In the genomic region with DNA sequence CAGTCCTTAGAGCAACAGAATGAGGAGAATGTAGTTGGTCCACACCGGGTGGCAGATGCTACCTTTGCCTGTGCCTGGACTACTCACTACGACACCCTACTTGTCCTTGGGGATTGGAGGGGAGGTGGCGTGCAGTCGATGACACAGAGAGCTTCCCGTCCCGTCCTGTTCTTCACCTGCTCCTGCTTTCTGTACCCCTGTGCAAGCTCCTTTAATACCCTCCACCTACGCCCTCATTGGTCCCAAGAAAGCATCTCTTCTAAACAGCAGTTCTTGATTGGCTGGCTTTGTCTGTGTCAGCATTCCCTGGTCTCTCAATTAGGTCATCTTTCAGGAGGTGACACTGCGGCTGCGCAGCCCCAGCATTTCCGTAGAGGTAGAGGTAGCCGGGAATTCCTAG, we compare ENCODE assay signal across 11 mouse cellular contexts. TPM values are rescaled to one million over a fixed set of nuclear protein-coding genes. Genes with fewer than 3 reads are reported as not detected.
DNase-seq lines count a peak whose midpoint lies in the region; ATAC-seq and TF ChIP-seq lines count a peak whose summit lies in the region.
"Had no signal": no experiment of that assay in that cellular context is flagged by ENCODE, and none has a peak within 500 bp of the region (broad histone marks: within the 10 kb centered on the region; RNA-seq: fewer than 3 reads in every experiment).

A gene (minus strand): TSS at position 180 of the 400 bp plus-strand sequence.

- TF ChIP-seq CTCF in spleen, adult 2 months (IDR thresholded peaks at IDR 0.05; ENCODE audit: extremely low read depth, insufficient read depth, insufficient read length, insufficient replicate concordance), result no peak
- no peak for TF ChIP-seq CTCF in forebrain, postnatal 0 days (IDR thresholded peaks at IDR 0.05; ENCODE audit: low read depth)
- TF ChIP-seq CTCF in intestine, postnatal 0 days (IDR thresholded peaks at IDR 0.05; ENCODE audit: low read depth), result no peak

- no peak within 1 kb of the TSS for H3K27ac ChIP-seq in spleen, adult 2 months (ENCODE audit: insufficient read depth, low read length)
- no peak within 1 kb of the TSS for H3K27ac ChIP-seq in forebrain, postnatal 0 days (ENCODE audit: low read depth, low read length)
- no peak within 1 kb of the TSS for H3K27ac ChIP-seq in intestine, postnatal 0 days (ENCODE audit: low read depth, low read length)
- H3K27ac ChIP-seq: forebrain, embryonic 12.5 days; heart, embryonic 13.5 days had no signal

- no peak for TF ChIP-seq POLR2A in spleen, adult 2 months (IDR thresholded peaks at IDR 0.05; ENCODE audit: low read depth, low read length)

- H3K4me1 ChIP-seq in spleen, adult 2 months (ENCODE audit: control insufficient read depth, insufficient read depth, insufficient read length), result no peaks in the 10 kb centered on the region
- H3K4me1 ChIP-seq in forebrain, postnatal 0 days (ENCODE audit: insufficient read depth), result no peaks in the 10 kb centered on the region
- H3K4me1 ChIP-seq in intestine, postnatal 0 days (replicated peaks; ENCODE audit: control insufficient read depth, insufficient read depth, low read length), result no peaks in the 10 kb centered on the region
- H3K4me1 ChIP-seq: forebrain, embryonic 12.5 days; heart, embryonic 13.5 days had no signal

- no peaks in the 10 kb centered on the region for H3K9me3 ChIP-seq in forebrain, postnatal 0 days (ENCODE audit: low read length)
- no peaks in the 10 kb centered on the region for H3K9me3 ChIP-seq in intestine, postnatal 0 days (ENCODE audit: control insufficient read depth)
- H3K9me3 ChIP-seq: forebrain, embryonic 12.5 days; heart, embryonic 13.5 days had no signal

- no peak within 1 kb of the TSS for H3K4me3 ChIP-seq in spleen, adult 2 months (ENCODE audit: extremely low read depth, insufficient read depth, insufficient read length)
- no peak within 1 kb of the TSS for H3K4me3 ChIP-seq in forebrain, postnatal 0 days (ENCODE audit: low read depth, low read length)
- H3K4me3 ChIP-seq in intestine, postnatal 0 days (ENCODE audit: low read depth, low read length), result no peak within 1 kb of the TSS
- H3K4me3 ChIP-seq: forebrain, embryonic 12.5 days; heart, embryonic 13.5 days; myocyte had no signal

- intact Hi-C loops in heart, postnatal 10 days (cut with DNase I), result no loop called here

- WGBS in spleen, adult 2 months, result 92% methylated on average over 11 of the region's 11 CpGs
- 93% methylated on average over 11 of the region's 11 CpGs for WGBS in forebrain, postnatal 0 days
- 94% methylated on average over 11 of the region's 11 CpGs for WGBS in intestine, postnatal 0 days

- ATAC-seq in neutrophil, adult 5-6 weeks (ENCODE audit: extremely low read depth, insufficient number of reproducible peaks, low FRiP score, poor library complexity, severe bottlenecking), result no peak
- ATAC-seq in forebrain, postnatal 0 days, result no peak
- no peak for ATAC-seq in intestine, postnatal 0 days

- H3K4me2 ChIP-seq in forebrain, postnatal 0 days (ENCODE audit: low read depth), result no peak within 1 kb of the TSS
- no peak within 1 kb of the TSS for H3K4me2 ChIP-seq in intestine, postnatal 0 days (replicated peaks; ENCODE audit: low read depth)
- H3K4me2 ChIP-seq: forebrain, embryonic 12.5 days; heart, embryonic 13.5 days had no signal

- DNase-seq in heart, adult 18-20 months, result no peak
- no peak for DNase-seq in heart, postnatal 10 days
- DNase-seq in spleen, adult 2 months (ENCODE audit: low read depth in 1 of 2, low spot score in 2 of 2), result no peak
- DNase-seq in spleen, adult 18-20 months, result no peak
- no peak for DNase-seq in adrenal gland, postnatal 25 days
- DNase-seq in forebrain, postnatal 0 days, result no peak

- no peaks in the 10 kb centered on the region for H3K36me3 ChIP-seq in spleen, adult 2 months (ENCODE audit: control insufficient read depth, insufficient read depth, low read length)
- H3K36me3 ChIP-seq in forebrain, postnatal 0 days (ENCODE audit: insufficient read depth), result no peaks in the 10 kb centered on the region
- H3K36me3 ChIP-seq in intestine, postnatal 0 days (ENCODE audit: control insufficient read depth, insufficient read depth), result no peaks in the 10 kb centered on the region
- H3K36me3 ChIP-seq: forebrain, embryonic 12.5 days; heart, embryonic 13.5 days had no signal

- H3K27me3 ChIP-seq in spleen, adult 2 months (ENCODE audit: control insufficient read depth, insufficient read depth, low read length), result no peaks in the 10 kb centered on the region
- no peaks in the 10 kb centered on the region for H3K27me3 ChIP-seq in forebrain, postnatal 0 days (ENCODE audit: insufficient read depth, low read length)
- no peaks in the 10 kb centered on the region for H3K27me3 ChIP-seq in intestine, postnatal 0 days (replicated peaks; ENCODE audit: control insufficient read depth, insufficient read depth, low read length)
- H3K27me3 ChIP-seq: forebrain, embryonic 12.5 days; heart, embryonic 13.5 days had no signal

- H3K9ac ChIP-seq in forebrain, postnatal 0 days, result no peak within 1 kb of the TSS
- no peak within 1 kb of the TSS for H3K9ac ChIP-seq in intestine, postnatal 0 days (ENCODE audit: low read depth, low read length)
- H3K9ac ChIP-seq: forebrain, embryonic 12.5 days; heart, embryonic 13.5 days had no signal

RNA-seq across cellular contexts. Expression of the gene that starts here (rescaled TPM):
- 10 to 100 TPM; 17.8 to 29.8 TPM for total RNA-seq in heart, adult 18-20 months (2021)
- 1 to 10 TPM; 3.0 to 3.8 TPM for total RNA-seq in heart, postnatal 10 days (2021)
- 82.9 and 95.8 TPM in 2 replicates for polyA plus RNA-seq in spleen, adult 2 months (2012; rRNA removed)
- total RNA-seq in adrenal gland, postnatal 25 days (2021), result 15.7 and 22.4 TPM in 2 replicates
- total RNA-seq in neutrophil, adult 5-6 weeks (2017), result 109 and 121 TPM in 2 replicates
- 6.4 and 11.1 TPM in 2 replicates for total RNA-seq in forebrain, postnatal 0 days (2014; rRNA removed)
- 2.4 and 3.1 TPM in 2 replicates for polyA plus RNA-seq in forebrain, postnatal 0 days (2015; fragmentation: Nextera tagmentation; extraction: Ambion mirVana)
- polyA plus RNA-seq in intestine, postnatal 0 days (2015; fragmentation: Nextera tagmentation; extraction: Ambion mirVana), result 2.5 and 3.8 TPM in 2 replicates

Comparison
In these comparisons a context has a peak if more than half of its experiments do, and no peak if none do; other contexts are left out.
1. RNA of the gene that starts here (polyA plus RNA-seq): 82.9 to 95.8 TPM in spleen, adult 2 months; 2.4 to 3.1 TPM in forebrain, postnatal 0 days and 2.5 to 3.8 TPM in intestine, postnatal 0 days; every median in the first group is over 10 times any median in the second.